Mouse (Mus musculus) gastrocnemius, postnatal 25 days (tissue): ENCODE measurements at regions not wholly inside any gene's neighbourhood (a gene's known extent, or its start where the extent isn't known, plus 50 kb on each side); places are given as distances from the start of the nearest gene placed in this dataset.

ENCODE experiments used
- DNase-seq: peaks from one replicate; pipeline ENCODE4 v3.0.0; 2022

- no peak for DNase-seq
These were observed 152.6 kb downstream of the Enc1 start for GRCm38 (mm10) chr13:97393456-97393855.

GRCm38 (mm10) chr13:97390449-97390930, 149.6 kb downstream of the Enc1 start:
- no peak for DNase-seq

- DNase-seq: no peak
These were observed 148.1 kb downstream of the Enc1 start for GRCm38 (mm10) chr13:97388851-97389479.

- DNase-seq: no peak
These were observed 145.6 kb downstream of the Enc1 start for GRCm38 (mm10) chr13:97386511-97386910.

- no peak for DNase-seq
These were observed 144.6 kb downstream of the Enc1 start for GRCm38 (mm10) chr13:97385531-97385930.

- DNase-seq: no peak
These were observed 143.3 kb downstream of the Enc1 start for GRCm38 (mm10) chr13:97384091-97384777.

- DNase-seq: no peak
These were observed 142.4 kb downstream of the Enc1 start for GRCm38 (mm10) chr13:97383351-97383750.

- DNase-seq: no peak
These were observed 139.5 kb downstream of the Enc1 start for GRCm38 (mm10) chr13:97380366-97380765.

GRCm38 (mm10) chr13:97376232-97376523, 135.3 kb downstream of the Enc1 start:
- DNase-seq: no peak

GRCm38 (mm10) chr13:97375501-97376231, 134.8 kb downstream of the Enc1 start:
- no peak for DNase-seq

GRCm38 (mm10) chr13:97372348-97372747, 131.4 kb downstream of the Enc1 start:
- DNase-seq: no peak

GRCm38 (mm10) chr13:97371200-97371599, 130.3 kb downstream of the Enc1 start:
- no peak for DNase-seq

- DNase-seq: no peak
These were observed 125.8 kb downstream of the Enc1 start for GRCm38 (mm10) chr13:97366723-97367122.

GRCm38 (mm10) chr13:97365557-97366244, 124.8 kb downstream of the Enc1 start:
- DNase-seq: no peak

- no peak for DNase-seq
These were observed 124.1 kb downstream of the Enc1 start for GRCm38 (mm10) chr13:97365004-97365403.

GRCm38 (mm10) chr13:97363765-97364164, 122.9 kb downstream of the Enc1 start:
- DNase-seq: no peak

GRCm38 (mm10) chr13:97363214-97363613, 122.3 kb downstream of the Enc1 start:
- DNase-seq: no peak

- no peak for DNase-seq
These were observed 119.6 kb downstream of the Enc1 start for GRCm38 (mm10) chr13:97360551-97360950.

- no peak for DNase-seq
These were observed 117.9 kb downstream of the Enc1 start for GRCm38 (mm10) chr13:97358781-97359305.

- no peak for DNase-seq
These were observed 117.4 kb downstream of the Enc1 start for GRCm38 (mm10) chr13:97358261-97358660.

GRCm38 (mm10) chr13:97356923-97357807, 116.3 kb downstream of the Enc1 start:
- no peak for DNase-seq
